8 mouse cellular contexts compared by ENCODE assay signal in genomic region chr12:5277028-5277427, GRCm38 (mm10).
A peak's percentile ranks its signal among the peaks of the same experiment; 100 is the strongest.
DNase-seq lines count a peak whose midpoint lies in the region; ATAC-seq lines count a peak whose summit lies in the region.

No protein-coding gene starts in this region.

- H3K4me2 ChIP-seq in stomach, embryonic 16.5 days (ENCODE audit: low read depth, low read length) = no peak overlapping the region
- no peak overlapping the region for H3K4me2 ChIP-seq in neural tube, embryonic 15.5 days

- H3K27ac ChIP-seq in stomach, embryonic 16.5 days (ENCODE audit: low read length) = 0 out of 2 replicates have a peak overlapping the region, but pooled peaks have one; percentile 30
- no peak overlapping the region for H3K27ac ChIP-seq in neural tube, embryonic 15.5 days (replicated peaks)

- 49% methylated on average over 9 of the region's 9 CpGs for WGBS in stomach, embryonic 16.5 days
- 86% methylated on average over 9 of the region's 9 CpGs for WGBS in neural tube, embryonic 15.5 days

- peak; percentile 52; the same call in 1 of the 2 replicates for ATAC-seq in stomach, embryonic 16.5 days (ENCODE audit: insufficient read depth, low FRiP score)
- ATAC-seq in neural tube, embryonic 15.5 days (ENCODE audit: low FRiP score) = no peak

- no peak overlapping the region for H3K4me3 ChIP-seq in stomach, embryonic 16.5 days (replicated peaks; ENCODE audit: low read length)
- no peak overlapping the region for H3K4me3 ChIP-seq in neural tube, embryonic 15.5 days (replicated peaks)

- H3K4me1 ChIP-seq in stomach, embryonic 16.5 days (ENCODE audit: control insufficient read depth, insufficient read depth, low read length) = peaks cover 29% of the 10 kb centered on the region
- H3K4me1 ChIP-seq in neural tube, embryonic 15.5 days = peaks cover 30% of the 10 kb centered on the region

- H3K9me3 ChIP-seq in stomach, embryonic 16.5 days (replicated peaks; ENCODE audit: control insufficient read depth, low read length) = no peaks in the 10 kb centered on the region
- H3K9me3 ChIP-seq in neural tube, embryonic 15.5 days (replicated peaks) = no peaks in the 10 kb centered on the region

- H3K36me3 ChIP-seq in stomach, embryonic 16.5 days (ENCODE audit: control insufficient read depth, insufficient read depth, low read length) = no peaks in the 10 kb centered on the region
- no peaks in the 10 kb centered on the region for H3K36me3 ChIP-seq in neural tube, embryonic 15.5 days

- DNase-seq in adrenal gland, adult 2 months = peak; percentile 72
- DNase-seq in adrenal gland, postnatal 4 days (ENCODE audit: low spot score in 2 of 2) = no peak
- peak; percentile 3 to 16 for DNase-seq in spleen, postnatal 36 days (ENCODE audit: low spot score in 2 of 2)
- DNase-seq in spleen, adult 12 weeks (ENCODE audit: low spot score) = no peak
- peak; percentile 77 for DNase-seq in kidney, postnatal 14 days
- DNase-seq in right cerebral cortex, adult 18-20 months = no peak

- no peaks in the 10 kb centered on the region for H3K27me3 ChIP-seq in stomach, embryonic 16.5 days (ENCODE audit: control insufficient read depth, insufficient read depth, low read length)
- H3K27me3 ChIP-seq in neural tube, embryonic 15.5 days (replicated peaks) = no peaks in the 10 kb centered on the region

- no peak overlapping the region for H3K9ac ChIP-seq in stomach, embryonic 16.5 days (ENCODE audit: low read length)
- H3K9ac ChIP-seq in neural tube, embryonic 15.5 days (replicated peaks) = no peak overlapping the region

Comparison
In these comparisons a context has a peak if more than half of its experiments do, and no peak if none do; other contexts are left out.
1. DNase-seq: peak in adrenal gland, adult 2 months (single experiment), spleen, postnatal 36 days (2 of 2) and kidney, postnatal 14 days (single experiment); none in adrenal gland, postnatal 4 days (0 of 2), spleen, adult 12 weeks (single experiment) and right cerebral cortex, adult 18-20 months (single experiment).